Mouse (Mus musculus): ENCODE data around the gene P2ry10. TPM values are rescaled to one million over a fixed set of nuclear protein-coding genes. Genes with fewer than 3 reads are reported as not detected.
"Not testable (repeated sequence)": the region's sequence is repeated elsewhere in the genome, so short reads cannot be mapped to it uniquely, and the experiment has no call there.

The P2ry10 gene
- total RNA-seq (2022): not detected

DNA sequence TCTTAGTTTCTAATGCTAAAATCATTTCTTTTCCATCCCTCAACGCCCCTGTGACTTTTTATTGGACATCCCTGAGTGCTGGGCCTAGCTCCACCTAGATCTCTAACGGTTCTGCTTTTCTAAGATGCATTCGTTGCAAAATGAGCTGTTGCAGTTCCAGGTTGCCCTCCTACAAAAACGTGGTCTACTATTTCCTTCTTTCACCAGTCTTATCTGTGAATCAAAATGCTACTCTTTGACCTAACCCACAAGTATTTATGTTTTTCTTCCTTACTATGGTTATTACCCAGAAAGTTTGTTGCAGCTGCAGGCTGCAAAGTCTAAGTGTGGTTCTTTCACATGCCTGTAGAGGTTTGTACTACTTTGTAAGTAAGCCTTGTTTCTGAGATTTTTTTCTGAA, at the start of gene P2ry10:
Gene P2ry10, plus strand, starts transcription at position 316 of the 400 bp plus-strand sequence.
- no peak for DNase-seq (ENCODE audit: low spot score in 2 of 2)

DNA sequence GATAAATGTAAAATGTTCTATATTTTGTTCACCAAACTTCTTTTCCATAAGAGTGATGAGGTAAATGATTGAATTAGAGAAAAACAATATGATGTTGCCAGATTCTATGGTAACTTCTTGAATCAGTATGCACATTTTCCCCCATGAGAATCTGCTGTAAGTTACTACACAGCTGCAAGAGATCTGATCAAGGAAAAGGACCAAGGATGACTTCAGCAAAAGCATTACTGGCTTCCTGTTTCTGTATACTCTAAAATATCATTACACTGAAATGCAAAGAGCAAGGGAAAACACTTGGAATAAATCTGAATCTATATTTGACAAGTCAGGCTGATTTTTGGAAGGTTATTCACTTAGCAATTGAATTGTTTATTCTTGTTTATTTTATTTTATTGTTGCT, 49.1 kb upstream of the P2ry10 start:
- DNase-seq (ENCODE audit: low spot score in 2 of 2): no peak

DNA sequence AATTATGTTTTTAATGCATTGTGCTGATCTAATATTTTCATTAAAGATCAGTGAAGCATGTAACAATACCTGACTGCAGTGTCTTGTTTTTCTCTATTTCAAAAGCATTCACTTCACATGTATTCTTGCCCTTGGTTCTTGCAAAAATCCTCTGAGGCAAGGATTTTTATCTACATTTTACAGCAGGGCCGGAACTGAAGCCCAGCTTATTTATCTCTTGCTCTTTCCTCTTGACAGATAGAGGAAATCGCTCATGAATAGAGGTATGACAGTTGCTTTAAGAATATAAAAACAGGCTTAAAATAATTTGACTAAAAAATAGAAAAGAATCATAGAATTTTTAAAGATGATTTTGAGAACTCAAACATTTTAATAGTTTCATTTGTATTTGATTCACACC, 48.7 kb upstream of the P2ry10 start:
- no peak for DNase-seq (ENCODE audit: low spot score in 2 of 2)

DNA sequence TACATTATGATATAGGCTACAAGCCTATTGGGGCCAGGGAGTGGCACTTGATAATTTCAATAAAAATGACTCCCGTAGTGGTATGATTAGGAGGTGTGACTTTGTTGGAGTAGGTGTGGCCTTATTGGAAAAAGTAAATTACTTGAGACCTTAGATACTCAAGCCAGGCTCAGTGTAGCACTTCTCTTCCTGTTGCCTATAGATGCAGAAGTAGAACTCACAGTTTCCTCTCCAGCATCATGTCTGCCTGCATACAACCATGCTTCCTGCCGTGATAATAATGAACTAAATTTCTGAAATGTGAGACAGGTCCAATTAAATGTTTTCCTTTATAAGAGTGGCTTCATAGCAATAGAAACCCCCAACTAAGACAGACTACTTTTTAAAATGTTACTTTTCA, 45.9 kb upstream of the P2ry10 start:
- DNase-seq (ENCODE audit: low spot score in 2 of 2): no peak

DNA sequence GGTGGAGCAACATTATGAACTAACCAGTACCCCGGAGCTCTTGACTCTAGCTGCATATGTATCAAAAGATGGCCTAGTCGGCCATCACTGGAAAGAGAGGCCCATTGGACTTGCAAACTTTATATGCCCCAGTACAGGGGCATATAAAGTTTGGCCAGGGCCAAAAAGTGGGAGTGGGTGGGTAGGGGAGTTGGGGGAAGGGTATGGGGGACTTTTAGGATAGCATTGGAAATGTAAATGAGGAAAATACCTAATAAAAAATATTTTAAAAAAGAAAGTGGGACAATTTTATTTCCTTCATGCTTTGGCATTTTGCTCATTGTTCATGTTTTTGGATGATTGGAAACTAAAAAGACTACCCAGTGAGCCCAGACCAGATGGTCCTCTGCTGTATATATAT, 4.9 kb upstream of the P2ry10 start:
- DNase-seq (ENCODE audit: low spot score in 2 of 2): not testable (repeated sequence)

DNA sequence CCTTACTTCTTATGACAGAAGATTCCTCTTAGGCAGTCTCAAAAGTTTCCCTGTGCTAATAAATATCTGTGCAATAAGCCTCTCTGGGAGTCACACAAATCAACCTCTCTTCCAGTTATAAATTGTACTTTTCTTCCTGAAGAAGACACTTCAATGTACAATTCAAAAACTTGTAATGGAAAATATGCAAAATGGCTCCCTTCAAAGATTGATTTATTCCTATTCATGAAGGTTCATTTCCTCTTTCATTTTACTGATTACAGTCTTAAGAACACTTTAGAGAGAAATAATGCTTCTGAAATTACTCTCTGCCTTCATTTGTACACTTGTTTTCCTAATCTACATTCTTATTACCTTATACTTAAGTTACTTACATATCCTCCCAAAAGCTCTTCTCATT, 4.0 kb upstream of the P2ry10 start:
- DNase-seq (ENCODE audit: low spot score in 2 of 2): no peak

DNA sequence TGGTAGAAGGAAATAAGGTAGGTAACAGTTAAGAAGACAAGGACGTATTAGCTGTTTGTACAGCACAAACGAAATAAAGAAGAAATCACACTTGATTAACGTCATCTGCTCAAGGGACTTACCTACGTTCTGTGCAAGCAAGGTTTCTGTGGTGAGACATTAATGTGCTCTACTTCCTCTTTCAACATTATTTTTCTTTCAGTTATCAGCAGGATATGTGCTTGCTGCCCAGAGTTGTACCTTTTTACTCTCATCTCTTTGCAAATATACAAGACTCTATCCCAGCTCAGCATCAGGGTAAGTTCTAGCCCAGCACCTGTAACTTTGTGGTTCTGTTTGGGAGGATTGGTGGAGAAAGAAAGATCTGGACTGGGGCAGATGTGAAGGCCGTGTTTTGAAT, 839 bp downstream of the P2ry10 start:
- DNase-seq (ENCODE audit: low spot score in 2 of 2): no peak

DNA sequence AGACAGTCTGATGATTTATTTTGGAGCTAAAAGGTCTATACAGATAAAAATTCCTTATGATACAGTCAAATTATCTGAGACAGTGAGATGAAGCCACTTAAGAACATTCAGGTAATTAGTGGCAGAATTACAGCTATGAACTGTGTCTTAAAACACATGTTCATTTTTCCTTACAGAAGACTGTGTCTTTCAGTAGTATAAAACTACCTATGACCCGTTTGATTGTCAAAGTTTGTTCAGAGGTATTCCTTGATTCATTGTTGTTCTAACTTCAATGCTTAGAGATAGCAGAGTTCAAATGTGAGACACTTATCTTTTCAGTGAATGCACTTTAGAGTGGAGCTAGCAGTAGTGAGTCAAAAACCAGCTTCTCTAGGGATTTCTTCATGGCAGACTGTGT, 1.6 kb downstream of the P2ry10 start:
- no peak for DNase-seq (ENCODE audit: low spot score in 2 of 2)

DNA sequence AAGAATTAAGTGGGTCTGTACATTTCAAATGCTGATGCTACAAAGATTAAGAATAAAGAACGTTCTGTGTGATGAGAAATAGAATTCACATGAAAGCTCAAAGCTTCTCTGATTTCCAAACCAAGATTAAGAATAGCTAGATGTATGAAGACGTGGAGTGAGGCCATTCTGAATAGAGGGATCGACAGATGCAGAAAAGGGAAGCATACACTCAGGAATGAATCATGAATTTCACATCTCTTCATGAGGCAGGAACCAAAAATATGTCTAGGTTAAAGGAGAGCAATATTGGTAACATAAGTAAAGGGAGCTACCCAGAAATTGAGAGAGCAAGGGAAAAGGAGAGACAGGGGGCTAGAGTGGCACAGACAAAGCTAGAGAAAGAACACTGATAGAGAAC, 7.3 kb downstream of the P2ry10 start:
- DNase-seq (ENCODE audit: low spot score in 2 of 2): no peak

DNA sequence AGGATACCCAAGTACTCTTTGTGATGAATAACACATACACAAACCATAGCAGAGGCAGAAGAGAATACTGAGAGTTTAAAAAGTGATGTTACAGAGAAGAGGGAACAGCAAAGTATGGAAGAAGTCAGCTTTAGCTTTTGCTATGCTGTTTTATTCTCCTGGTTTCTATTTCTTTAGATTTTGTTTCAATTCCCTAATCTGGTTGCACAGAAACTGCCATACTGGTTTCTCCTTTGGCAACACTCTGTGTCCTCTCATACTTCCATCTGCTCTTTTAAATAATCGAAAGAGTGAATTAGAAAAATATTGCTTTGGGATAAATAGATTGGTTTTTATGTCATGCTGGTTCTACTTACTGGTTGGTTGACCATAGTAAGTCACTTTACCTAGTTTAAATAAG, 28.0 kb downstream of the P2ry10 start:
- no peak for DNase-seq (ENCODE audit: low spot score in 2 of 2)

DNA sequence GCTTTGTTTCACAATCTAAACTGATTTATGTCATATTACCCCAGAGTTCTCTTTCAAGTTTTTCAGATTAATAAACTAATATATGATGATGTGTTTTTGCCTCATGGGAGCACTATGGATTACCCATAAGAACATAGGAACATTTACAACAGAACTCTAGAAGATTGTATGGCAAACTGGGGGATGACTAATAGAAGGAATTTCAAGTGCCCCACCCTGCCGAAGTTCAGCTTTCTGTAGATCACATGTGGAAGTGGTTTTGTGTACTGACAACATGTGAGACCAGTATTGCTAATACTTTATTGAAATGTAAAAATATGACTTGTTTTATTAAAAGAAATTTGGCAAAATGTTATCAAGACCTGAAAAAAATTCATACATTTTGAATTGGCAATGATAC, 28.7 kb downstream of the P2ry10 start:
- DNase-seq (ENCODE audit: low spot score in 2 of 2): no peak

DNA sequence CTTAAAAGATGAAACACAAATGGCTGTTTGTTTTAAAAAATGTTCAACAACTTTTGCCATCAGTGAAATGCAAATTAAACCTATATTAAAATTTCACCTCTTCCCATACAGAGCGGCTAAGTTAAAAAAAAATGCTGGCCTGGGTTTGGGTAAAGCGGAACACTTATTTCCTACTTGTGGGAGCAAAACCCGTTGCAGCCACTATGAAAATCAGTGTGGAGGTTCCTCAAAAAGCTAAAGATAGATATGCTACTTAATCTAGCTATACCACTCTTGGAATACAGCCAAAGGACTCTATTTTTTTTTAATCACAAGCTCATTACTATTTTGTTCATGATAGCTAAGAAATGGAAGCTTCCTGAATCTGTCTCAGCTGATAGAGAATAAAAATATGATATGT, 54.9 kb downstream of the P2ry10 start:
- no peak for DNase-seq (ENCODE audit: low spot score in 2 of 2)

DNA sequence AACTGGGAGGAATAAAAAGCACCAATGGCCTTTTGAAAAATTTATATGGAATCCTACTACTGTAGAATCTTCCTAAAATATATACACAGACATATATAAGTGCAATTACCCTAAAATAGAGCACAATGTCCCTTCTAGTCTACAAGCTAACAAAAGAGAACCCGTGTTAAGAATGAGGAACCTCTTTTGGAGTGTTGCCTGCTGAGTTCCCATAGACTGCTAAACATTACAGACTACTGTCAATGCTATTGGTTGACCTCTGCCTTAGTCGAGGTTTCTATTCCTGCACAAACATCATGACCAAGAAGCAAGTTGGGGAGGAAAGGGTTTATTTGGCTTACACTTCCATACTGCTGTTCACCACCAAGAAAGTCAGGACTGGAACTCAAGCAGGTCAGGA, 55.6 kb downstream of the P2ry10 start:
- DNase-seq (ENCODE audit: low spot score in 2 of 2): no peak

DNA sequence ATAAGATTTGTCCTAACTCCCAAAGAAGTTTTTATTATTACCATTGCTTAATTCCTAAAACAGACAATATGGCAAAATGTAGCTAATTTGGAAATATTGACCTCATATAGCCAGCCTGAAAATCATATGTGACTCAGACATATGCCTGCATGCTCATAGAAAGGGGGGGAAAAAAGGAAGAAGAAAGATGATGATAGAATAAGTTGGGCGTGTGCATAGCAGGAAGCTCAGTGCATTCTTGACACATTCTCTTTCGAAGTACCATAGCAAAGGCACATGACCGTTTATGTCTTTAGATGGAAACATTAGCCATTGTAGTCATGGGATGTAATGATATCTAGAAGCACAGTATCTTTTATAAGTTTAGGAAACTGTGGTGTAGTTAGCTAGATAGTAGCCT, 60.4 kb downstream of the P2ry10 start, which contains the start of gene P2ry10b:
Gene P2ry10b, plus strand, starts transcription at position 247 of the 400 bp plus-strand sequence.
- DNase-seq (ENCODE audit: low spot score in 2 of 2): no peak

DNA sequence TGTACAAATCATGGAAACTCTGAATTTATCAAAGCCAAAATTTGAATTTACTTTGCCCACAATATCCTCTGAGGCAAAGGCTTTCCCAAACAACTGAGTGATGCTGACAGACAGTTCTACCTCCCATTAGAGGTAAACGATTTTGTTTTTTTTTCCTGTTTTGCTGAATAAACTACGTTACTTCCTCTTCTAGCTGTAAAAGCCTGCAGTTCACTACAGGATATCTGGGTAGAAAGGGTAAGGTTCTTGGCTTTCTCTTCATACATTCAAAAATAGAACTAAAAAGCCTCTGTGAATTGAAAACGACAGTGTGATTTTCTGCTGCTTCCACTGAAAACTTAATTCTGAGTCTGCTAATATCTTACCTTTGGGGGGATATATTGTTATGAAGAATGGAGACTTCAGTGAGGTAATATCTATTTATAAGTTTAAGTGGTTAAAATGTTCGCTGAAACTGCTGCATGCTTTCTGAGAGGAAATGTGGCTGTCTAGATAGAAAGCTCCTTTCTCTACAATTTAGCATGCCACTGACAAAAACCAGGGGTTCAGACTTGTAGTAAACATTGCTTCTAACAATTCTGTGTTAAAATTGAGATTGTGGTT, 61.2 kb downstream of the P2ry10 start:
- DNase-seq (ENCODE audit: low spot score in 2 of 2): no peak

DNA sequence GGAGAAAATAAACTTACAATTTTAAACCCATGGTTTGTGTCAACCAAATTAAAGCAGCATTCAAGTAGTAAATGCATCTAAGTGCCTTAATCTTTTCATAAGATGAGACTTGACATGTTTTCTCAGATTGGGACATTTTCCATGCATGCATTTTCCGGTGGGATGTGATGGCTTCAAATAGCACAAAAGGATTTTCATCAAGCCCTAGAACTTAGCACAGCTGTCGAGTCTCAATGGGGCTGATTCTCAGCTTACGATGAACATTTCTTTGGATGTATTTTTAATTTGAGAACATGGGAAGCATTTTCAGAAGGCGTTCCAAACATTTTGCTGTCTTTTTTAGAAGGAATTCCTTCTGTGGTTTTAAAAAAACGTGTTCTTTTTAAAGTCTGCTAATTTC, 61.7 kb downstream of the P2ry10 start:
- no peak for DNase-seq (ENCODE audit: low spot score in 2 of 2)

DNA sequence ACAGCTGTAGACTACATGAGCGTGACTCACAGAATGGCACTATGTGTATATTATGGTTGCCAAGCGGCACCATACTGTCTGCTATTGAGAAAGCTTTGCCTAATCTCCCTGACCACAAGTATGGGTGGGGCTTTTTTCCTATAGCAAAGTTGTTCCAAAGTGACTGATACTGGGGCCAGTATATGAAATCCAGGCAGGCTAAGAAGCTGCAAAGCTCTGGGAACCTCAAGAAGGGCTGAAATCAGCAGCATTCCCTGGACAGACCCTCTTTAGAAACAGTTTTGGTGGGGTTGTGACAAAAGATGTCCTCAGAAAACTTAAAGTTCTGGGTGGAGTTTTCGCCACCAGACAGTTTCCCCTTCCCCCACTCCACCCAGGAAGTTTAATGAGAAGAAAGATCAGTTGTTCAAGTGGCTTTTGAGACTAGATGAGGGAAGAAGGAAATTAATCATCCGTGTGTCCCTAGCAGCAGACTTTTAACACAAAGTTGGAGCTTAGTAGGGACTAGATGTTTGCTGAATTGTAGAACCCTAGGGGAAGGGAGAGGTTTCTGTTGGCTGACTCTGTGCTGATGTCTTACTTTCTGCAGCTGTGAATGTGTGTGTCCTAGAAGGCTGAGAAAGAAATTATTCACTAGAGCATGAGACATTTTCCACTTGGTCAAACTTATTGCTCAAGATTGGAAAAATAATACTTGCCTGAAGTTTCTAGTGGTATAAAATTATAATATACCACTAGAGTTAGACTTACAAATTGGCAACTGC, 62.6 kb downstream of the P2ry10 start:
- no peak for DNase-seq (ENCODE audit: low spot score in 2 of 2)

Other genes with a start within 250 kb of the P2ry10 start
- gene Rtl3, start 247.8 kb upstream of the P2ry10 start, total RNA-seq (2022): under 1 TPM; 0.46 to 0.56 (median 0.48) TPM
- under 1 TPM; 0.19 to 0.73 (median 0.48) TPM for gene Lpar4, start 167.9 kb upstream of the P2ry10 start, total RNA-seq (2022)
- gene P2ry10b, start 60.4 kb downstream of the P2ry10 start, total RNA-seq (2022): under 1 TPM in 2 of 4 experiments, not detected in 2; 0.07 to 0.88 TPM
- gene Gpr174, start 167.4 kb downstream of the P2ry10 start, total RNA-seq (2022): not detected